Mouse (Mus musculus): ENCODE results near the gene Adgrf3.
"Not testable (repeated sequence)": the region's sequence is repeated elsewhere in the genome, so short reads cannot be mapped to it uniquely, and the experiment has no call there.

Gene Adgrf3

DNA sequence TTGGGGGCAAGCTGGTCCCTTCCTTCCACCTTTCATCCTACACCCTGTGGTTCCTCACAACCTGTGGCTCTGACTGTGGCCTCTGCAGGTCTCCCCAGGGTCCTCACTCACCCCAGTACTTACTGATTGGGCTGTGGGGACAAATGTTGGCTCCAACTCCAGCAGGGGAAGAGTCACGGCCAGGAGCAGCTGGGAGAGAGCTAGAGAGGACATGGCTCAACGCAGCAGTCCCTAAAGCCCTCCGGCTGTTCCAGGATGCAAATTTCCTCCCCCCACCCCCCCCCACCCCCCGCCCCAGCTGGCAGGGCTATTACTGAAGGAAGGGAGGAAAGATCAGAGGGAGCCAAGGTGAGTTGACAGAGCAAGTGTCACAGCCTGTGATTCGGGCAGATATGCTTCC lies at the start of gene Adgrf3:
Gene Adgrf3 (minus strand): TSS at position 230 of the 400 bp plus-strand sequence.
- CTCF ChIA-PET, result interaction anchor here (0.6 kb wide), 1 partner anchor 137 kb away, joined by 15 read pairs; no protein-coding TSS in a partner anchor

DNA sequence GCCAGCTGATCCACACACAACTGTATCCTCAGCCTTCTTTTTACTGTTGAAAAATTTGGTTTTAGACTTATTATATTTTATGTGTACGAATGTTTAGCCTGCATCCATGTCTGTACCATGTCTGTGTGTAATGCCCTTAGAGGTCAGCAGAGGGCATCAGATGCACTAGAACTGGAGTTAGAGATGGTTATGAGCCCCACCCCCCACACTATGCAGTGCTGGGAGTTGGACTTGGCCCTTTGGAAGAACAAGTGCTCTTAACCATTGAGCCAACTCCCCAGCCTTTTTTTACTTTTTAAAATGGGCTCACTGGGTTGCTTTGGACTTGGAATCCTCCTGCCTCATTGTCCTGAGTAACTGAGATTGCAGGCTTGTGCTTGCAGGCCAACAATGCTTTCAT lies 42.1 kb upstream of the Adgrf3 start:
- CTCF ChIA-PET, result interaction anchor here (0.7 kb wide), 1 partner anchor 13 kb away, joined by 3 read pairs; no protein-coding TSS in a partner anchor

- CTCF ChIA-PET, result no interaction called here
Measured at GRCm38 (mm10) chr5:30245861-30246416, 40.4 kb upstream of the Adgrf3 start.

GRCm38 (mm10) chr5:30243741-30244140 lies 38.2 kb upstream of the Adgrf3 start:
- CTCF ChIA-PET, result no interaction called here

DNA sequence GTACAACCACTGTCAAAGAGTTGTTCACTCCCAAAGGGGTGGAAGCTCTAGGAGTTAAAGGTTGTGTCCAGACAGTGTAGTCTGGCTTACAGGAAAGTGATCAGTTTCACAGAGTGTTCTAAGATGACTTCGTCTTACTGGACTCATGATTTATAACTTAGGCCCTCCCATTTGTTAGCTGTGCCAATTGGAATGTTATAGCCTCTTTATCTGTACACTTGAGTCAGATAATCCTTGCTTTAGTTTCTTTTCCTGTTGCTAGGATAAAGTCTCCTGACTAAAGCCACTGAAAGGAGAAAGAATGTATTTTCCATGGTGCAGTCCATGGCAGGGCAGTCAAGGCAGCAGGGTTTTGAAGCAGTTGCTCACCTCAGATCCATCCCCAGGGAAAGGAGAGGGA lies 36.9 kb upstream of the Adgrf3 start:
- CTCF ChIA-PET, result no interaction called here

DNA sequence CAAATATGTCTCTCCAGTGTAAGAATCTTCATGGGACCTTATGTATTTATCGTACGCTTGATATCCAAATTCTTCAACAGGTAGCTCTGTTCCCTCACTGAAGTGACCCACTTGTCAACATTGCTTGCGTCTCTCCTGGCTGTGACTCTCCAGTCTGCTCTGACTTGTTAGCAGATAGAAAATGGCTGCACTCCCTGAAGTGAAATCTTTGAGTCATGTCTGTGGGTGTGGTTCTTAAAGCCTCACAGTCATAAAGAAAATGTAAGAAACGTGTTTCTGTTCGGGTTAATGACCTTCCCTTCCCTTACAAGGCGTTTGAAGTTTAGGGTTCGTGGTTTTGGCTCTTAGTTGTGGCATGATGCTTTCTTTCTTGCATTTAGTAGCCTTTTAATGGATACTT lies 35.0 kb upstream of the Adgrf3 start:
- CTCF ChIA-PET, result no interaction called here

GRCm38 (mm10) chr5:30238533-30238932 lies 33.0 kb upstream of the Adgrf3 start:
- CTCF ChIA-PET, result no interaction called here

DNA sequence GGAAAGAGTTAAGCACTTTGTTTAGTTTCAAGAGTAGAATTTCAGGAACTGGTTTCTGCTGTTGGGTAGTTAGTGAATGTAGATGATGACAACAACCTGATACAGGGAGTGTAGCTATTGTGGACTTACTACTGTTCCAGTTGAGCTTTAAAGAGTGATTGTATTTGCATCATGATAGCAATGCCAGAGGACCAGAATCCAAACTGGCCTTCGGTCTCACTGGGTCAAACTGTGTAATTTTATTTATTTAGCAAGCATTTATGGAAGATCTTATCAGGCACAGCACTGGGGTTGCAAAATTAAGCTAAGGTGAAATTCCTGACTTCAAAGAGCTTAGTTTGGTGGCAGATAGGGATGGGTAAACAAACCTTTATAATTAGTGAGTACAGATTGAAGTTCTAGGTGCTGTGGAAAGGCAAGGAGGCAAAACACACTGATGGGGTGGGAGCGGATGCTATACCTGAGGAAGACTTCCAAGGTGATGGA lies 30.2 kb upstream of the Adgrf3 start:
- CTCF ChIA-PET, result no interaction called here

- CTCF ChIA-PET, result interaction anchor here (0.7 kb wide), 1 partner anchor 650 kb away, joined by 5 read pairs; no protein-coding TSS in a partner anchor
Measured at GRCm38 (mm10) chr5:30233979-30234378, 28.5 kb upstream of the Adgrf3 start.

- CTCF ChIA-PET, result no interaction called here
Measured at GRCm38 (mm10) chr5:30233042-30233441, 27.5 kb upstream of the Adgrf3 start.

GRCm38 (mm10) chr5:30232271-30232971 lies 26.9 kb upstream of the Adgrf3 start, which contains the start of gene Selenoi:
Selenoi (plus strand) TSS chr5:30232581.
- CTCF ChIA-PET, result no interaction called here

- CTCF ChIA-PET, result no interaction called here
Measured at GRCm38 (mm10) chr5:30231891-30232270, 26.4 kb upstream of the Adgrf3 start.

- CTCF ChIA-PET, result interaction anchor here (0.7 kb wide), 1 partner anchor 17 kb away, joined by 22 read pairs; no protein-coding TSS in a partner anchor
Measured at GRCm38 (mm10) chr5:30230901-30231300, 25.4 kb upstream of the Adgrf3 start.

GRCm38 (mm10) chr5:30222681-30223080 lies 17.2 kb upstream of the Adgrf3 start:
- CTCF ChIA-PET, result no interaction called here

GRCm38 (mm10) chr5:30220666-30221065 lies 15.1 kb upstream of the Adgrf3 start:
- CTCF ChIA-PET, result no interaction called here

DNA sequence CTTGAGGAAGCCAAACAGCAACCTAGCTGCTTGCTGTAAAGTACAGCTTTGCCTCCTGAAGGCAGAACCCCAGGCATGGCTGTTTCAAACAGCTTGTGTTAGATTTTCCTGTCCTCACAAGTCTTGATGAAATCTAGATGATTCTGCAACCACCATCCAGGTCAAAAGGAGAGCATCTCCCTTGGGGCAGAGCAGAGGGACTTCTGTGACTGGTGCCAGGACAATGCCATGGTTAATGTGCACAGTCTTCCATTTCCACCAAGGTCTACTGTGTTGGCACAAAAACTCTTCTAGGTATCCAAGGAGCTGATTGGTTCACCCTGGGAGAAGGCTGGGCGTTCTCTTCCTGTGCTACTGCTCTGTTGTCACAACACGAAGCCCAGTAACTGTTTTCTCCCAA lies 14.2 kb upstream of the Adgrf3 start:
- CTCF ChIA-PET, result no interaction called here

- CTCF ChIA-PET, result interaction anchor here (0.6 kb wide), 1 partner anchor 129 kb away, joined by 8 read pairs; no protein-coding TSS in a partner anchor
Measured at GRCm38 (mm10) chr5:30215970-30216369, 10.4 kb upstream of the Adgrf3 start.

DNA sequence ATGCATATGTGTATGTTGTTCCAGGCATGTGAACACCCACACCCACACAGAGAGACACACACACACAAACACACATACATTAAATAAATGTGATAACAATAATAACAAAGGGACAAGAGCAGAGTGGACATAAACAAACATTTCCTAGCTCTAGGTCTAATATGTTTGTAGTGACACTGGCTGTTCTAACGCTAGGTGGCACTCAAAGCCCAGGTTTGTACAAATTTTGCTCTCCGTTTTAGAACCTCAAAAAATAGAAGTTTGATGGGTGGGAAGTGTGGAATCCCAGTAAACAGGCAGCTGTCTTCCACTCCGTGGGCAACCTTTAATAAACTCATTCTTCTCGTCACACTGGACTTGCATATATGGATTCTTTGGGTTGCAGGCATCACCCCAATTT lies 9.4 kb upstream of the Adgrf3 start:
- CTCF ChIA-PET, result no interaction called here

DNA sequence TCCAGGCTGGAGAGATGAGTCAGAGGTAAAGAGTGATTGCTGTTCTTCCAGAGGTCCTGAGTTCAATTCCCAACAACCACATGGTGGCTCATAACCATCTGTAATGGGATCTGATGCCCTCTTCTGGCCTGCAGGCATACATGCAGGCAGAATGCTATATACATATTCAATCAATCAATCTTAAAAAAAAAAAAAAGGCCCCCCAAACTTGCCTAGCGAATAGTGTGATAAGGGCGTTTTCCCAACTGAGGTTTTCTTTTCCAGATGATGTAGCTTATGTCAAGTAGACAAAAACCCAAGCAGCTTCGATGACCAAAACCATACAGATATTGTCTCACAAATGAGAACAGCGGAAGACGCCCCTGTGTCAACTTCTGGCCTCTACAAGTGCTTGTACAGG lies 5.2 kb upstream of the Adgrf3 start:
- CTCF ChIA-PET, result not testable (repeated sequence)

- CTCF ChIA-PET, result no interaction called here
Measured at GRCm38 (mm10) chr5:30207276-30207675, 1.8 kb upstream of the Adgrf3 start.

GRCm38 (mm10) chr5:30205034-30205433 lies 488 bp downstream of the Adgrf3 start:
- CTCF ChIA-PET, result interaction anchor here (0.6 kb wide), 1 partner anchor 137 kb away, joined by 15 read pairs; no protein-coding TSS in a partner anchor

GRCm38 (mm10) chr5:30204441-30204840 lies 1.1 kb downstream of the Adgrf3 start:
- CTCF ChIA-PET, result no interaction called here

GRCm38 (mm10) chr5:30203216-30203885 lies 2.2 kb downstream of the Adgrf3 start:
- CTCF ChIA-PET, result no interaction called here

Data from spleen, embryonic (tissue).